Mouse (Mus musculus): Measurements from ENCODE around the gene Gm49486. TPM values are rescaled to one million over a fixed set of nuclear protein-coding genes. Genes with fewer than 3 reads are reported as not detected.

Gene Gm49486
- polyA plus RNA-seq, 1 experiment: not detected

- no peak for TF ChIP-seq GATA1 (IDR thresholded peaks at IDR 0.05; ENCODE audit: borderline replicate concordance, low read length)
- no peak for TF ChIP-seq FLI1 (IDR thresholded peaks at IDR 0.05; ENCODE audit: low read length)
- H3K36me3 ChIP-seq (replicated peaks; ENCODE audit: low read length): peaks cover 93% of the 10 kb centered on the region
- H3K4me1 ChIP-seq: peaks cover 12% of the 10 kb centered on the region
- H3K27me3 ChIP-seq (replicated peaks): no peaks in the 10 kb centered on the region
- H3K9me3 ChIP-seq: no peaks in the 10 kb centered on the region
- H3K4me3 ChIP-seq (replicated peaks): no peak overlapping the region
Observed at GRCm38 (mm10) chr15:79299563-79300155, 70.5 kb downstream of the Gm49486 start.

- H3K9me3 ChIP-seq: no peaks in the 10 kb centered on the region
- H3K27me3 ChIP-seq (replicated peaks): no peaks in the 10 kb centered on the region
- peaks cover 16% of the 10 kb centered on the region for H3K4me1 ChIP-seq
- H3K36me3 ChIP-seq (replicated peaks; ENCODE audit: low read length): peaks cover 97% of the 10 kb centered on the region
- H3K4me3 ChIP-seq (replicated peaks): no peak overlapping the region
- TF ChIP-seq FLI1 (IDR thresholded peaks at IDR 0.05; ENCODE audit: low read length) (no peak), GATA1 (IDR thresholded peaks at IDR 0.05; ENCODE audit: borderline replicate concordance, low read length) (no peak)
Observed at GRCm38 (mm10) chr15:79303725-79304124, 74.5 kb downstream of the Gm49486 start.

- Histone ChIP-seq H3K4me1 (peaks cover 16% of the 10 kb centered on the region), H3K27me3 (replicated peaks) (no peaks in the 10 kb centered on the region), H3K9me3 (no peaks in the 10 kb centered on the region), H3K4me3 (replicated peaks) (no peak overlapping the region), H3K36me3 (replicated peaks; ENCODE audit: low read length) (peaks cover 88% of the 10 kb centered on the region)
- TF ChIP-seq GATA1 (IDR thresholded peaks at IDR 0.05; ENCODE audit: borderline replicate concordance, low read length): no peak
- no peak for TF ChIP-seq FLI1 (IDR thresholded peaks at IDR 0.05; ENCODE audit: low read length)
Observed at GRCm38 (mm10) chr15:79304832-79305231, 75.6 kb downstream of the Gm49486 start.

DNA sequence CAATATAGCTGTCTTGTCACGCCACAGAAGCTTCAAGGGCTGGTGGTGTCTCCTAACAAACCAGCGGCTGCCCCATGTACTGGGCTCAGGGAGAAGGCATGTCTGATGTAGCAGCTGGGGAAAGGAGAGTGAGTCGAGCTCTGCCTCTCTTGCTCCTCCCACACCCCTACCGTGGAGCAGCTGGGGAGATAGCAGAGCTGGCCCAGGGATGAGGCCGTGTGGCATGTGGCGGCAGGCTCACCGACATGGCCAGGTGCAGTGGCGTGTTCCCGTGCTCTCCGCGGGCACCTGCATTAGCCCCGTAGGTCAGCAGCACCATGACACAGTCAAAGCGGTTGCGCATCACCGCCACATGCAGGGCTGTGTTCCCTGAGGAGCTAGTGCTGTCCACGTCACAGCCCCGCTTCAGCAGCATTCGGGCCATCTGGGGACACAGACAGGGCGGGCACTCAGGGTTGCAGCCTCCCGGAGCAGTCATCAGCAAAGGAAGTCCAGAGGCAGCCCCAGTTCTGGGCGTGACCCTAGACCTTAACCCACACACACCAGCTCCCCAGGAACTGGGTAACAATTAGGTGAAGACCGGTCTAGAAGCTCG, 76.9 kb downstream of the Gm49486 start:
- Histone ChIP-seq H3K4me1 (peaks cover 16% of the 10 kb centered on the region), H3K27me3 (replicated peaks) (no peaks in the 10 kb centered on the region), H3K36me3 (replicated peaks; ENCODE audit: low read length) (peaks cover 83% of the 10 kb centered on the region), H3K9me3 (no peaks in the 10 kb centered on the region), H3K4me3 (replicated peaks) (peak overlapping the region; percentile 31)
- TF ChIP-seq GATA1 (IDR thresholded peaks at IDR 0.05; ENCODE audit: borderline replicate concordance, low read length): no peak
- TF ChIP-seq FLI1 (IDR thresholded peaks at IDR 0.05; ENCODE audit: low read length): no peak

Other genes starting within 250 kb of the Gm49486 start
- gene H1f0, start 200.9 kb upstream of the Gm49486 start, polyA plus RNA-seq (2012; ENCODE audit: insufficient read depth, low replicate concordance): 211 and 406 TPM in 2 replicates
- 10.8 and 18.1 TPM in 2 replicates for gene Galr3, start 187.5 kb upstream of the Gm49486 start, polyA plus RNA-seq (2012; ENCODE audit: insufficient read depth, low replicate concordance)
- gene Ankrd54, start 166.5 kb upstream of the Gm49486 start, polyA plus RNA-seq (2012; ENCODE audit: insufficient read depth, low replicate concordance): 32.5 and 90.9 TPM in 2 replicates
- 9.1 and 10.8 TPM in 2 replicates for gene Eif3l, start 154.2 kb upstream of the Gm49486 start, polyA plus RNA-seq (2012; ENCODE audit: insufficient read depth, low replicate concordance)
- 2.0 and 8.4 TPM in 2 replicates for gene Micall1, start 120.5 kb upstream of the Gm49486 start, polyA plus RNA-seq (2012; ENCODE audit: insufficient read depth, low replicate concordance)
- 56.4 and 173 TPM in 2 replicates for gene Polr2f, start 88.4 kb upstream of the Gm49486 start, polyA plus RNA-seq (2012; ENCODE audit: insufficient read depth, low replicate concordance)
- gene 1700088E04Rik, start 88.1 kb upstream of the Gm49486 start, polyA plus RNA-seq (2012; ENCODE audit: insufficient read depth, low replicate concordance): 4.1 TPM in 1 of 2 replicates, not detected in the other
- not detected in 2 replicates for gene Sox10, start 64.2 kb upstream of the Gm49486 start, polyA plus RNA-seq (2012; ENCODE audit: insufficient read depth, low replicate concordance)
- 9.5 and 16.0 TPM in 2 replicates for gene Pick1, start 218 bp upstream of the Gm49486 start, polyA plus RNA-seq (2012; ENCODE audit: insufficient read depth, low replicate concordance)
- not detected in 2 replicates for gene Slc16a8, start 25.4 kb downstream of the Gm49486 start, polyA plus RNA-seq (2012; ENCODE audit: insufficient read depth, low replicate concordance)
- gene Baiap2l2, start 56.1 kb downstream of the Gm49486 start, polyA plus RNA-seq (2012; ENCODE audit: insufficient read depth, low replicate concordance): 1.9 TPM in 1 of 2 replicates, not detected in the other
- gene Pla2g6, start 99.0 kb downstream of the Gm49486 start, polyA plus RNA-seq (2012; ENCODE audit: insufficient read depth, low replicate concordance): 26.0 and 37.7 TPM in 2 replicates
- gene Maff, start 117.2 kb downstream of the Gm49486 start, polyA plus RNA-seq (2012; ENCODE audit: insufficient read depth, low replicate concordance): 3.8 and 6.4 TPM in 2 replicates
- 58.6 and 91.9 TPM in 2 replicates for gene Tmem184b, start 174.2 kb downstream of the Gm49486 start, polyA plus RNA-seq (2012; ENCODE audit: insufficient read depth, low replicate concordance)
- 77.4 and 115 TPM in 2 replicates for gene Csnk1e, start 226.2 kb downstream of the Gm49486 start, polyA plus RNA-seq (2012; ENCODE audit: insufficient read depth, low replicate concordance)